Mouse (Mus musculus) adipocyte (in vitro differentiated cells): ENCODE data around the gene Gdf15.
A peak's percentile ranks its signal among the peaks of the same experiment; 100 is the strongest.
"Not testable (repeated sequence)": the region's sequence is repeated elsewhere in the genome, so short reads cannot be mapped to it uniquely, and the experiment has no call there.

Experiments
- DNase-seq: peaks from one replicate; pipeline ENCODE4 v3.0.0-alpha.2; 2016; ENCODE audit warnings: low spot score

The Gdf15 gene

DNA sequence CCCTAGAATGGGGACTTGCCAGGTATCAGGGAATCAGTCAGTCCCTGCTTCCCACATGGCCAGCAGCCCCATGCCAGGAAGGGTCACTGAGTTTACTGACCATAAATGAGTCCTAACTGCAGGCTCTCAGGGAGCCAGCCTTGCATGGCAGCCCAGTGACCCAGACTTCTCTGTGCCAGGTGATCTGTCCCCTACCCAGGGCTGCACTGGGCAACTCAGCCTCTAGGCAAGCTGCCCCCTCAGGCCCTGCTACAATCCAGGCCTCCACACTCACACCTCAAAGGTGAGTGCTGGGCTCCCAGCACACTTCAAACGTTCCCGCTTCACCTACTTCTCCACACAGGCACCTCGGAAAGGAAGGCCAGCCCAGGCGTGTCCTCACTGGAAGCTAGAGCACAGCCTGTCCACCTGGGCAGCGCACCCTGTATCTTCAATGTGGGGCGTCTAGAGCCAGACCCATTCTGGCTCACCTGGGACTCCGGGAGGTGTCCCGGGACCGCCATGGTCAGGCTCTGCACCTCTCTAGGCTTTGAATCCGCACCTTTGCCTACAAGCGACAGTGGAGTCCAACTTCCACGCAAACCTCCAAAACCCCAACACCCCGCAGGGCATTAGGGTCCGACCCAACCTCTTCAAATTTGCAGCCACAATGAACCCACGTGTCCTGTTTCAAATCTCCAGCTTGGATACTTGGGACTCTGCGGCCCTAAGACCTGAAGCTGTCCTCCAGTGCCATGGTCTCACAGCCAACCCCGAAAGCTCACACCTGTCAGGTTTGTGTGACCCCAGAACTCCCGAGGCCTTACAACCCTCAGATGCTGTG is 25.3 kb downstream of the Gdf15 start:
- DNase-seq = no peak

DNA sequence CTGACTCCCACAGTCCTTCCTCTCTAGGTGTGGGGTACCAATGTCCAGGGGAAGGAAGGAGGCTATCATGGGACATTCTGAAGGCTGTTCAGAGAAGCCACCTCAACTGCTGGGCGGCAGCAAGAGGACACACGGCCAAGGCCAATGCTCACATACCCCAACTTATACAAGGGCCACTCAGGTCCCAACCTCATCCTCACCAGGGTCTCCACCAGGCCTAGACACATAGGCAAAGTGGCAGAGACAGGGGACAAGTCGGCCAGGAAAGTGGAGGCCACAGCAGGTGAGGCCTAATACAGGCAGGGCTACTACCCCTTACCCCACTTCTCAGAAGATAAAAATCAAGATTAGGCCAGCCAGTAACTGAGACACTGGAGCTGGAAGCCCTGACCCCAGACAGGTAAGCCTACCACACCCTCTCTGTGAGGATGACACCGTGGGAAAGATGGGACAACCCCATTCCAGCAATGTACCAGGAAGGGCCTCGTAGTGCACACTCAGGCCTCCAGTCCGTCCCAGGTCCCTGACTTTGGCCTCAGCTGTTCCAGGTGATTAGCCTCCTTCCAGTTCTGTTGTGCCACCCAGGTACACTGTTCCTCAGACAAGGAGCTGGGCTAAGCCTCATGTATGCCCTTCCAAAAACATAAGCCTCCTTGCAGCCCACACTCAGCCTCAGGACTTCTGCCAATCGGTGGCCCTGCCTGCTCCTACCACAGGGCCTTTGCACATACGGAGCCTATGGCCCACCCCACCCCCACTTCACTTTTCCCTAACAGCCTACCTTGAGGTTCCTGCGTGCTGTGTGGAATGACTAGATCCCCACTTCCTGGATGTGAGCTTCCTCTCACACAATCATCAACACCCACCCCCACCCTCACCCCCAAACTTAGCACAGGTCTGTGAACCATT is 26.1 kb downstream of the Gdf15 start:
- no peak for DNase-seq

DNA sequence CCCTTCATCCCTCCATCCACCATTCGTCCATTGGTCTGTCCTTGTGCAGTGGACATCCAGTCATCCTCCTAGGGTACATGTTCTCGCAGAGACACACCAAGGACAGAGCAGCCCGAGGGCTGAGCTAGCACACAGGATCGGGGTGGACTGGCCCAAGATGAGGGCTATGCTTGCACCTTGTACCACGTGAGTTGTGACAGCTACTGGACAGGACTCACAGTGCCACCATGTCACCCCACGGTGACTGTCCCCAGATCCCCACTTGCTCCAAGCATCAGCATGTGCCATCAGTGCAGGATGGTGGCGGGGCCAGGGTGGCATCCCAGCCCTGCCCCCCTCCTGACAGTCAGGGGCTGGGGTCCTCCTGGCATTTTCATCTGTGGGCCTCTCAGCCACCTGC is 27.7 kb downstream of the Gdf15 start:
- DNase-seq = no peak

- no peak for DNase-seq
These were observed 30.0 kb downstream of the Gdf15 start for GRCm38 (mm10) chr8:70602139-70602811.

- no peak for DNase-seq
These were observed 31.0 kb downstream of the Gdf15 start for GRCm38 (mm10) chr8:70601271-70601649.

GRCm38 (mm10) chr8:70600473-70601270 is 31.6 kb downstream of the Gdf15 start:
- no peak for DNase-seq

DNA sequence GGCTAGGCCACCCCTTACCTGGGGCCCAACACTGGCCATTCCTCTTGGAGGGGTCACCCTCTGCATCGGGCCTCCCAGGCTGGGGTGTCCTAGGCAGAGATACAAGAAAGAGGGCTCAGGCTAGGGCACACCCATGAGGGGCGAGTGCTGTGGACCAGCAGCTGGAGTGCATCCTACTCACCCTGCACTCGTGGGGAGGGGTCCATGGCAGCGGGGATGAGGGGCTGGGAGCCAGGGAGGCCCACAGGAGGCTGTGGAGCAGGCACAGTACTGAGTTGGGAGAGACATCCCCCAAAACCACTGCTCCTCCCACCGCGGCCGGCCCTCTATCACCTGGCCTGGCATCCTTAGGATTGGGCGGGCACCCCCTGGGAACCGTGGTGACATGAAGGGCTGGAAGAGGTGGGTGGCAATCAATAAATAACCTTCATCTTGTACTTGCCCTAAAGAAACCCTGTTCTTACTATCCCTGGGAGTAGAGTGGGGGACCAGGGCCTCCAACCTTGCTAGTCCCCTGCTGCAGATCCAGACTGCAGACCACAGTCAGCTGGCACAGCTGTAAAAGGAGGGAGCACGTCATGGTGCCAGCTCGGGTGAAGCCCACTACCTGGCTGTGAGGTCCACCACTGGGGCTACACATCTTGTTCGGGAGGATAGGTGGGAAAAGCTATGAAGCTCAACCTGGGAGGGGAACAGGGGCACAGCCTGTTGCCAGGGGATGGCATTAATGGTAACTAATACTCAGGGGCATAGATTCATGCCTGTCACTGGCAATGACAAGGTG is 32.6 kb downstream of the Gdf15 start:
- no peak for DNase-seq

GRCm38 (mm10) chr8:70598722-70599121 is 33.5 kb downstream of the Gdf15 start:
- no peak for DNase-seq

GRCm38 (mm10) chr8:70598283-70598682 is 34.0 kb downstream of the Gdf15 start:
- DNase-seq = no peak

GRCm38 (mm10) chr8:70597417-70598272 is 34.6 kb downstream of the Gdf15 start:
- DNase-seq = no peak

DNA sequence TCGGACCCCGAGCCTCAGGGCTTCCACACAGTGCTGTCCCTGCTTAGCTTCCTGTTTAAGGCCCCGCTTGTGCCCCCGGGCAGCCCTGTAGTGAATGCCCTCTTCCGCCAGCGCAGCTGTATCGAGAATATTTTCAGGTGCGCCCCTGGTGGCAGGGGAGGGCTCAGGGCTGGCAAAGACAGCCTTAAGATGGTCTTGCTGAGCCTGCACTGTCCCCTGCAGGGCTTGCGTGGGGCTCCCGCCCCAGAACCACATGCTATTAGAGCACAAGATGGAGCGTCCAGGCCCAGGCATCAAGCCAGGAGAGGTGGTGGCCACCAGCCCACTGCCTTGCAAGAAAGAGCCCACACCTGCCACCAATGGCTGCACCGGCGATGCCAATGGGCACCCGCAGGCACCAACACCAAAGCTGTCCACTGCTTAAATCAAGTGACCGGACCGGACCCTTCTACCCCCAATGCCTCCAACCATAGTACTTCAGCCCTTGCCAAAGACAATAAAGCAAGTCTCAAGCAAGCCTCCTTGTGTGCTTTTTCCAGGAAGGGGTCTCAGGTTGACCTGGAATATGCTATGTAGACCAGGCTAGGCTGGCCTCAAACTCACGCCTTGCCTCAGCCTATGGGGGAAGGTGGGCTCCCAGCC is 35.4 kb downstream of the Gdf15 start:
- no peak for DNase-seq

GRCm38 (mm10) chr8:70596216-70596615 is 36.0 kb downstream of the Gdf15 start:
- DNase-seq = no peak

- no peak for DNase-seq
These were observed 36.4 kb downstream of the Gdf15 start for GRCm38 (mm10) chr8:70595811-70596210.

DNA sequence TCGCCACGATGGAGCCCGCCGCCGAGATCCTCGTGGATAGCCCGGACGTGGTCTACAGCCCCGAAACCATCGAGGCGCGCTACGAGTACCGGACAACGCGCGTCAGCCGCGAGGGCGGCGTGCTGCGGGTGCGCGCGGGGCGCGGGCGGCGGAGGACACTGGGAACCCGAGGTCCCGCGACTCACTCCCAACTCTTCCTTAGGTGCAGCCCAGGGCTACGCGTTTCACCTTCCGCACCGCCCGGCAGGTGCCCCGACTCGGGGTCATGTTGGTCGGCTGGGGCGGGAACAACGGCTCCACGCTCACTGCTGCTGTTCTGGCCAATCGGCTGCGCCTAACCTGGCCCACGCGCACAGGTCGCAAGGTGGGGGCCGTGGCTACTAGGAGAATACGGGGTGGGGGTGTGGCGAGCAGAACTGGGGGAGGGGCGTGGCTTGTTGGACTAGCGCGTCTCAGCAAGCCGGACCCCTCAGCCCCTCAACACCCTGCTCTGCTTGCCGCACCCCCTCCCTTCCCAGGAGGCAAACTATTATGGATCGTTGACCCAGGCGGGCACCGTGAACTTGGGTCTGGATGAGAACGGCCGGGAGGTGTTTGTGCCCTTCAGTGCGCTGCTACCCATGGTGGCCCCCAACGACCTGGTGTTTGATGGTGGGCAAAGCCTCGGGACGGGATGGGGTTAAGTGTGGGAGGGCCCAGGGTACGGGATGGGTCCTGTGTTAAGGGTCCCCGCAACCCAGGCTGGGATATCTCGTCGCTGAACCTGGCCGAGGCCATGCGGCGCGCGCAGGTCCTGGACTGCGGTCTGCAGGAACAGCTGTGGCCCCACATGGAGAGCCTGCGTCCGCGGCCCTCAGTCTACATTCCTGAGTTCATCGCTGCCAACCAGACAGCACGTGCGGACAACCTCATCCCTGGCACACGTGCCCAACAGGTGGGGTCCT is 37.4 kb downstream of the Gdf15 start:
- DNase-seq = no peak

DNA sequence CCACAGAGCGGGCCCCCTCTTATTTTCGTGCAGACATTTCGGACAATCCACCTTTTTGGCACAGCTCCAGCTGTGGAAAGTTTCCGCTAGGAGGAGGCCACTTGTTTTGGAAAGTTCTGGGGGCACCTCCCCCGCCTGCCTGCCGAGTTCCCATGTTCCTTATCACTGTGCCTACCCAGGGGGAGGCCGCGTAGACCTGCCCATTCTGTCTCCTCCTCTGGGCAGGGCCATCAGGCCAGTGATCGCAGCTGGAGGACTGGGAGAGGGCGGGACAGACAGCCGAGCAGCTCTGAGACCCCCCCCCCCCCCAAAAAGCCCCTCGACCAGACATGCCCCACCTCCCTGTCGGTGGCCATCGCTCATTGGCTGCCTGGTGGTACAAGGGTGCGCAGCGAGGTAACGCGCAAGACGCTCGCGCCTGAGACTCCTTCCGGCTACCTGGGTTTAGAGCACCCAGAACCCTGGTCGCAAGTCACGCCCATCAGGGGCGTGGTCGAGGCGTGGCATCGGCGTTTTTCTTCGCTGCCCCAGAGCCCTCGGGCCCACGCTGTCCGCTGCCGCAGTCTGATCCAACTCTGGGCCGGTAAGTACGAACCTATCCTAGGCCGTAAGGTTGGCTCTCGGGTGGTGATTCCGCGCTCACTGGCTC is 38.2 kb downstream of the Gdf15 start, which contains the start of gene Isyna1:
Gene Isyna1, plus strand, starts transcription at position 413 of the 649 bp plus-strand sequence.
- peak; percentile 87 for DNase-seq

DNA sequence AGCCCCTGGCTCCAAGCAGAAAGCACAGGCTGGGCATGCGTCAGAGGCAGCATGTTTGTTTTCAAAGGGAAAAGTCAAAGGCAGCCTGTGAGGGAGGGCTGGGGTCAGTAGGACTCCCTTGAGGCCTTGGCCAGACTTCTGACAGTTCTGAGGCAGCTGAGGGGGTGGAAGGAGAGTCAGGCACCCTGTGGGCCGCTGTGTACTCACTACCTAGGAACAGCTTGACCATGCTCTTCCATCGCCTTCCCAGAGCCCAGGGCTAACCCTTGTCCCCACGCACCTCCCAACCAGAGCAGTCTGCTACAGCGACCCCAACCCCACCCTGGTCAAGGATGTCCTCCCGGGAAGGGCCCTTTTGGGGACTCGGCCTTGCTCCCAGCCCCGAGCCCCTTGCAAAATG is 39.1 kb downstream of the Gdf15 start:
- DNase-seq = peak; percentile 36

- no peak for DNase-seq
These were observed 40.7 kb downstream of the Gdf15 start for GRCm38 (mm10) chr8:70591569-70591968.

GRCm38 (mm10) chr8:70587955-70588354 is 44.3 kb downstream of the Gdf15 start:
- not testable (repeated sequence) for DNase-seq
